Mouse (Mus musculus): ENCODE data around the gene Suv39h2. TPM values are rescaled to one million over a fixed set of nuclear protein-coding genes. Genes with fewer than 3 reads are reported as not detected.

The Suv39h2 gene
- 0.45 and 0.52 TPM in 2 replicates for polyA plus RNA-seq (2012; rRNA removed)

- peak; percentile 28 for DNase-seq (ENCODE audit: low read depth)
These were observed at the start of gene Suv39h2 for GRCm38 (mm10) chr2:3474861-3475283. Suv39h2 (minus strand) TSS chr2:3475031.

- no peak for DNase-seq (ENCODE audit: low read depth)
These were observed 47.7 kb upstream of the Suv39h2 start for GRCm38 (mm10) chr2:3522558-3522957.

GRCm38 (mm10) chr2:3512552-3513454 lies 38.0 kb upstream of the Suv39h2 start, which contains the start of the genes Gm45902, Hspa14 and Cdnf:
Gm45902 (minus strand) TSS chr2:3512790.
Hspa14 (minus strand) TSS chr2:3512814.
Cdnf (plus strand) TSS chr2:3513030.
- peak; percentile 96 for DNase-seq (ENCODE audit: low read depth)

GRCm38 (mm10) chr2:3512076-3512475 lies 37.2 kb upstream of the Suv39h2 start:
- DNase-seq (ENCODE audit: low read depth), result no peak

- no peak for DNase-seq (ENCODE audit: low read depth)
These were observed 26.1 kb upstream of the Suv39h2 start for GRCm38 (mm10) chr2:3500886-3501285.

GRCm38 (mm10) chr2:3499543-3499942 lies 24.7 kb upstream of the Suv39h2 start:
- no peak for DNase-seq (ENCODE audit: low read depth)

- no peak for DNase-seq (ENCODE audit: low read depth)
These were observed 19.1 kb upstream of the Suv39h2 start for GRCm38 (mm10) chr2:3493833-3494409.

- DNase-seq (ENCODE audit: low read depth), result no peak
These were observed 15.0 kb upstream of the Suv39h2 start for GRCm38 (mm10) chr2:3489816-3490215.

- DNase-seq (ENCODE audit: low read depth), result no peak
These were observed 5.4 kb upstream of the Suv39h2 start for GRCm38 (mm10) chr2:3480239-3480638.

GRCm38 (mm10) chr2:3475746-3476251 lies 968 bp upstream of the Suv39h2 start:
- DNase-seq (ENCODE audit: low read depth), result no peak

GRCm38 (mm10) chr2:3474361-3474805 lies 448 bp downstream of the Suv39h2 start:
- DNase-seq (ENCODE audit: low read depth), result no peak

GRCm38 (mm10) chr2:3473891-3474290 lies 940 bp downstream of the Suv39h2 start:
- DNase-seq (ENCODE audit: low read depth), result no peak

- no peak for DNase-seq (ENCODE audit: low read depth)
These were observed 18.2 kb downstream of the Suv39h2 start for GRCm38 (mm10) chr2:3456590-3456989.

GRCm38 (mm10) chr2:3453096-3453495 lies 21.7 kb downstream of the Suv39h2 start:
- DNase-seq (ENCODE audit: low read depth), result no peak

GRCm38 (mm10) chr2:3449431-3449830 lies 25.4 kb downstream of the Suv39h2 start:
- DNase-seq (ENCODE audit: low read depth), result no peak

- no peak for DNase-seq (ENCODE audit: low read depth)
These were observed 28.8 kb downstream of the Suv39h2 start for GRCm38 (mm10) chr2:3445984-3446383.

GRCm38 (mm10) chr2:3444206-3444605 lies 30.6 kb downstream of the Suv39h2 start:
- no peak for DNase-seq (ENCODE audit: low read depth)

- no peak for DNase-seq (ENCODE audit: low read depth)
These were observed 36.9 kb downstream of the Suv39h2 start for GRCm38 (mm10) chr2:3437956-3438355.

GRCm38 (mm10) chr2:3435369-3436061 lies 39.3 kb downstream of the Suv39h2 start:
- DNase-seq (ENCODE audit: low read depth), result no peak

- DNase-seq (ENCODE audit: low read depth), result no peak
These were observed 43.9 kb downstream of the Suv39h2 start for GRCm38 (mm10) chr2:3430956-3431355.

GRCm38 (mm10) chr2:3424579-3424910 lies 50.3 kb downstream of the Suv39h2 start:
- DNase-seq (ENCODE audit: low read depth), result no peak

Data from gonadal fat pad, adult 2 months (tissue).